Mouse (Mus musculus) liver, embryonic 16.5 days (tissue): Measurements from ENCODE around the gene Hipk2. TPM values are rescaled to one million over a fixed set of nuclear protein-coding genes. Genes with fewer than 3 reads are reported as not detected.
A peak's percentile ranks its signal among the peaks of the same experiment; 100 is the strongest.

Experiments used
- ATAC-seq: fragments of 200-750 bp; cut with Nextera tagmentation; 2 replicates; pipeline ENCODE4 v1.8.0; 2017; ENCODE audit warnings: low read depth, mild to moderate bottlenecking, moderate number of reproducible peaks, moderate library complexity
- H3K27ac ChIP-seq: fragments of 300-500 bp; sonication (generic); 2 replicates; pipeline ENCODE4 v1.5.1; 2014; ENCODE audit warnings: mild to moderate bottlenecking, low read length
- H3K27me3 ChIP-seq: fragments of 300-500 bp; sonication (generic); 2 replicates; pipeline ENCODE4 v1.6.1; 2014; ENCODE audit warnings: low read depth, low read length, mixed read lengths; ENCODE audit not compliant: control insufficient read depth, insufficient read depth
- H3K36me3 ChIP-seq: fragments of 300-500 bp; sonication (generic); 2 replicates; pipeline ENCODE4 v1.6.1; 2014; ENCODE audit warnings: mild to moderate bottlenecking; ENCODE audit not compliant: control insufficient read depth, insufficient read depth
- H3K4me1 ChIP-seq: fragments of 300-500 bp; sonication (generic); 2 replicates; pipeline ENCODE4 v1.6.1; 2014; ENCODE audit warnings: low read depth, low read length, mixed read lengths; ENCODE audit not compliant: control insufficient read depth
- H3K4me2 ChIP-seq: fragments of 300-500 bp; sonication (generic); 2 replicates; pipeline ENCODE4 v1.6.1; 2014; ENCODE audit warnings: low read depth, low read length, mixed read lengths
- H3K4me3 ChIP-seq: fragments of 300-500 bp; sonication (generic); 2 replicates; pipeline ENCODE4 v1.5.1; 2014; ENCODE audit warnings: low read depth, mild to moderate bottlenecking, low read length
- H3K9ac ChIP-seq: fragments of 300-500 bp; sonication (generic); 2 replicates; pipeline ENCODE4 v1.6.1; 2014; ENCODE audit warnings: low read depth, low read length
- H3K9me3 ChIP-seq: fragments of 300-500 bp; sonication (generic); replicated peaks from 2 replicates; pipeline ENCODE4 v1.6.1; 2016; ENCODE audit warnings: low read length; ENCODE audit not compliant: control insufficient read depth
- WGBS: fragments of 180-500 bp; shearing (Covaris S2); extraction: QIAGEN DNeasy Blood & Tissue Kit; methylation state at CpG from one replicate; pipeline ENCODE4 v1.1.7; 2014; ENCODE audit not compliant: insufficient replicate concordance; 5-methylcytosine and 5-hydroxymethylcytosine counted together
- polyA plus RNA-seq: library from polyadenylated mRNA; unstranded; fragments of >200 nt; fragmentation: Nextera tagmentation; extraction: Ambion mirVana; gene quantifications from 2 replicates; pipeline ENCODE4 v1.2.1, GENCODE M21; 2015

Hipk2 gene
- polyA plus RNA-seq, 1 experiment from 2014 or later = 19.8 TPM

DNA sequence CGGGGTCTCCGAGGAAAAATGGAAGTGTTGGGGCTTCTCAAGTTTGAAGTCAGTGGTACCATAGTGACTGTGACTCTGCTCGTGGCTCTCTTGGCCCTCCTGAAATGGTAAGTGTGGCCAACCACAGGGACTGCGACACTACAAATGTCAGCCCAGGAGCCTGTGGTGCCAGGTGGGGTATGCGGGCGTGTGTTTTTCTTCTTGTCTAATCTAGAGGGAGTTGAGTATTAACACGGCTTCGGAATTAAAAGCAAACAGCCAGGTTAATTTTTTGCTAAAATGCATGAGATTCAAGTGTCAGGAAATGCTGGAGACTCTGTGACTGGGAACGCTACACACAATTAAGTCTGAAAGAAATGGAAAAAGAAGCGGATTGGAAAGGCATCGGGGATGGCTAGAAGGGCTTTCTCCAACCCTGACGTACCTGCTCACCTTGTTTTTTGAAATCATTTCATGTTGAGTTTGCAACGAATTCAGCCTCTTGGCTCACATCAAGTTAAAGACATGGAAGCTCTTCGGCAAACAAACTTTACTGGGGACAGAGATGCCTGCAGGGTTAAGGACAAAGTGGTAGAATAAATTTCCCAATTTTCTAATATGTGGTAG is 43.3 kb upstream of the Hipk2 start:
- H3K4me2 ChIP-seq = peak overlapping the region; percentile 17; the same call in 1 of the 2 replicates
- H3K9me3 ChIP-seq = no peaks in the 10 kb centered on the region
- no peaks in the 10 kb centered on the region for H3K36me3 ChIP-seq
- no peak overlapping the region for H3K4me3 ChIP-seq
- peak overlapping the region; percentile 100 for H3K27ac ChIP-seq
- no peaks in the 10 kb centered on the region for H3K27me3 ChIP-seq
- peaks cover 96% of the 10 kb centered on the region for H3K4me1 ChIP-seq
- no peak for ATAC-seq
- WGBS = 62% methylated on average over 14 of the region's 14 CpGs
- H3K9ac ChIP-seq = peak overlapping the region; percentile 26

DNA sequence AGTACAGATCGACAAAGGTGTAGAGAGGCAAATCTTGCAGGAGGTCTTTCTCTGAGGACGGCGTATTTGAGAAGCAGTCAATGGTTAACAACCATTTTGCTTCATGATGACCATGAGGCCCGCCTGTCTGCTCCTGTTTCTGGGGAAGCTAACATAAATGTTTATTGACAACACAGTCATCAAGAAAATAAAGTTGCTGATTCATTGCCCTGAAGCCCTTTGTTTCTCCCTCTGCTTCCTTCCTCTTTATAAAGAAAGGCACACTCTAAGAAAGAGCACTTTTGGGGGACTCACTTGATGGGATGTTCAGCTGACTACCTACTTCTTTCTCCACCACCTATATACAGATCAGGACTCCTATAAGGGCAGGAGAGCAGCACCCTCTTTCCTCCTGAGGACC is 42.8 kb upstream of the Hipk2 start:
- Histone ChIP-seq H3K4me1 (peaks cover 96% of the 10 kb centered on the region), H3K27me3 (no peaks in the 10 kb centered on the region), H3K4me2 (peak overlapping the region; percentile 14), H3K9me3 (no peaks in the 10 kb centered on the region), H3K9ac (peak overlapping the region; percentile 26), H3K4me3 (no peak overlapping the region; the same call in 1 of the 2 replicates), H3K36me3 (no peaks in the 10 kb centered on the region), H3K27ac (peak overlapping the region; percentile 100)
- ATAC-seq = no peak
- 54% methylated on average over 4 of the region's 4 CpGs for WGBS

DNA sequence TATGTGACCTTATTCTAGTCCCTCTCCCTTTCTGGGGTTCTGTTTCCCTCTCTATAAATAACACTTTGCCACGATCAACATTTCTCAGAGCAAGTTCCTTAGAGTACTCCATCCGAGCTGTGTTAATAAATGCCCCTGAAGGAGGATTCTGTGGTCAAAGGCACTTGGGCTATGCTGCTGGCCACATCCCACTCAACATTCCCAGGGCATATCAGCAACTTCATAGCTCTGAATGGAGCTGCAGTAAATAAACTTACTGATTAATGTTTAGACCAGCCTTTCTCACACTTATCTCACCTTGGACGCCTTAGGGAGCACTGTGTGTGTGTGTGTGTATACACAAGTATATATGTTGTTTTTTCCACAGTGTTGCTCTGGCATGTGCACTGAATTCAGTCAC is 41.5 kb upstream of the Hipk2 start:
- no peaks in the 10 kb centered on the region for H3K9me3 ChIP-seq
- no peak overlapping the region for H3K4me3 ChIP-seq
- no peaks in the 10 kb centered on the region for H3K27me3 ChIP-seq
- H3K4me2 ChIP-seq = peak overlapping the region; percentile 60; the same call in 1 of the 2 replicates
- WGBS = 42% methylated on average over 3 of the region's 3 CpGs
- H3K4me1 ChIP-seq = peaks cover 98% of the 10 kb centered on the region
- H3K27ac ChIP-seq = peak overlapping the region; percentile 100
- no peaks in the 10 kb centered on the region for H3K36me3 ChIP-seq
- peak overlapping the region; percentile 56 for H3K9ac ChIP-seq
- ATAC-seq = no peak

DNA sequence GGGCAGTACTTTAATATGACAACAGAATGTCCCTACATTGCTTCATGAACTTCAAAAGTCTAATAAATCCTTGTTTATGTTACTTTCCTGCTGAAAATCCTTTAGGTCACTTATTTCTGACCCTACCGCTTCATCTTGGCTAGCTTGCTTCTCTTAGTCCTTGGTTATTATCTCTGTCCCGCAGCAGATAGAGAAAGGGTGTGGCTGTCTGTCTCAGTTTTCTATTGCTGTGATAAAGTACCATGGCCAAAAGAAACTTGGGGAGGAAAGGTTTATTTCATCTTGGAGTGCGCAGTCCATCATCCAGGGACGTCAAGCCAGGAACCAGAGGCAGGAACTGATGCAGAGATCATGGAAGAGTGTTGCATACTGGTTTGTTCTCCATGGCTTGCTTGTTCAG is 40.6 kb upstream of the Hipk2 start:
- H3K9ac ChIP-seq = peak overlapping the region; percentile 56
- no peaks in the 10 kb centered on the region for H3K27me3 ChIP-seq
- H3K36me3 ChIP-seq = no peaks in the 10 kb centered on the region
- WGBS = 26% methylated on average over 4 of the region's 4 CpGs
- H3K27ac ChIP-seq = peak overlapping the region; percentile 100
- ATAC-seq = peak; percentile 30
- peak overlapping the region; percentile 60 for H3K4me2 ChIP-seq
- H3K9me3 ChIP-seq = no peaks in the 10 kb centered on the region
- H3K4me3 ChIP-seq = peak overlapping the region; percentile 33
- H3K4me1 ChIP-seq = peaks cover 98% of the 10 kb centered on the region

DNA sequence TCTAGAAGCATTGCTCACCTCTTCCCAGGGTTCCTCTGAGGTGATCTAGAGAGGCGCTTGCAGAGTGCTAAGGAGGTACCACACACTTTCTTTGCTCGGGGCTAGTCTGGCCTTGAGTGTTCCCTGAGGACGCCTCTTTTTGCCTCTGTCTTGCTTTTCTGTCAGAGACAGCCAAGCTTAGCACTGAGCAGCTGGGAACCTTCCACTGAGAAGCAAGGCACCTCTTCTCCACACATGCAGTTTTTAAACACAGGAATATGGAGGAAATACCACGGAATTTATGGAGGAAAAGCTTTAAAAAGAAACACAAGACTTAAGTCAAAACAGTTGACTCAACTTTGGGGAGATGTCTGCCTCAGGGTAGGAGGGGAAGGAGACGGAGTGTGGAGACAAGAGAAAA is 39.8 kb upstream of the Hipk2 start:
- H3K27me3 ChIP-seq = no peaks in the 10 kb centered on the region
- no peaks in the 10 kb centered on the region for H3K36me3 ChIP-seq
- peak overlapping the region; percentile 56 for H3K9ac ChIP-seq
- H3K4me3 ChIP-seq = no peak overlapping the region
- peak overlapping the region; percentile 68 for H3K27ac ChIP-seq
- ATAC-seq = no peak
- peaks cover 98% of the 10 kb centered on the region for H3K4me1 ChIP-seq
- H3K4me2 ChIP-seq = no peak overlapping the region
- WGBS = 72% methylated on average over 5 of the region's 5 CpGs
- no peaks in the 10 kb centered on the region for H3K9me3 ChIP-seq

DNA sequence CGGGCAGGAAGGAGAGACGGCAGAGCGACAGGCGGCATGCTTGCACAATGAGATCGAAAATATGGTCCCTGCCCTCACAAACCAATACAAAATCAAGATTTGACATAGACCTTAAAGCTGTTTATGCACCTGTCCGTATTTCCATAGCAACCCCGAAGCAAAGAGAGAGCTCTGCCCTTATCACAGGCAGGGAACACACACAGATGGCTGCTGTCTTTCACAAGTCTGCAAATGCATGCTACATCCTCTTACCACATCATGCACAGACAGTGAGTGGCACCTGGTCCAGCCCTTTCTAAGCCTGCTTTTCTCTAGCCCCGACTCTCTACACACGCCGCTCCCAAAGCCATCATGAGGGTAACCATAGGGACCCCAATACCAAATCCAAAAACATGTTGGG is 38.2 kb upstream of the Hipk2 start:
- no peak overlapping the region for H3K4me2 ChIP-seq
- no peak overlapping the region for H3K4me3 ChIP-seq
- no peaks in the 10 kb centered on the region for H3K27me3 ChIP-seq
- no peaks in the 10 kb centered on the region for H3K9me3 ChIP-seq
- no peak overlapping the region for H3K9ac ChIP-seq
- no peaks in the 10 kb centered on the region for H3K36me3 ChIP-seq
- ATAC-seq = no peak
- WGBS = 73% methylated on average over 10 of the region's 10 CpGs
- H3K27ac ChIP-seq = peak overlapping the region; percentile 68
- H3K4me1 ChIP-seq = peaks cover 98% of the 10 kb centered on the region

DNA sequence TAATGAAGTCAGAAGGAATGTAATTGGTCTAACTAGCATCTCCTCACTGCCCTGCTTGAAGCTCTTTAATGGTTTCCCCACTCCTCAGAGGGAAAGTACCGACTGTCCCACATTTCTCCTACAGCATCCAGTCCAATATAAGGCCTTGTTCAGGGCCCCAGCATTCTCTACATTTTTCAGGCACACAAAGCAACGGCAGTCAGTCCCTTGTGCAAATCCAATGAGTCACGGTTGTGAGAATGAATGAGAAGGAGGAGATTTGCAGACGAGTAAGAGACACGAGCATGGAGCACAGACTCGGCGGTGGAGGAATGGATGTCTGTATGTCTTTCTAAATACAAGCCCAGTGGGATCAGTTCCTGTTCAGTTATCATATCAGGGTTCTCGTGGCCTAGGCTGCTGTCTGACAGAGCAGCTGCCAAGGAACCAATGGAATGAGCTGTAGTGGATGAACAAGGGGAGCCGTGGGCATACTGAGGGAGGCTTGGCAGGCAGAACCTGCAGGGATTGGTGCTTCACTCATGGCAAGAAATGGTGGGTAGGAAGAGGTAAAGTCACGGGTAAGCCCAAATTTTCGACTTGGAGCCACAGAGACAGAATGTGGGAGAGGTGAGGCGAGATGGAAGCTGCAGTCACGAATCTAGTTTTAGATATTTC is 37.5 kb upstream of the Hipk2 start:
- Histone ChIP-seq H3K4me1 (peaks cover 91% of the 10 kb centered on the region), H3K4me3 (no peak overlapping the region), H3K27ac (peak overlapping the region; percentile 88), H3K9ac (peak overlapping the region; percentile 19; the same call in 1 of the 2 replicates), H3K27me3 (no peaks in the 10 kb centered on the region), H3K9me3 (no peaks in the 10 kb centered on the region), H3K36me3 (no peaks in the 10 kb centered on the region), H3K4me2 (no peak overlapping the region)
- 73% methylated on average over 13 of the region's 13 CpGs for WGBS
- no peak for ATAC-seq

DNA sequence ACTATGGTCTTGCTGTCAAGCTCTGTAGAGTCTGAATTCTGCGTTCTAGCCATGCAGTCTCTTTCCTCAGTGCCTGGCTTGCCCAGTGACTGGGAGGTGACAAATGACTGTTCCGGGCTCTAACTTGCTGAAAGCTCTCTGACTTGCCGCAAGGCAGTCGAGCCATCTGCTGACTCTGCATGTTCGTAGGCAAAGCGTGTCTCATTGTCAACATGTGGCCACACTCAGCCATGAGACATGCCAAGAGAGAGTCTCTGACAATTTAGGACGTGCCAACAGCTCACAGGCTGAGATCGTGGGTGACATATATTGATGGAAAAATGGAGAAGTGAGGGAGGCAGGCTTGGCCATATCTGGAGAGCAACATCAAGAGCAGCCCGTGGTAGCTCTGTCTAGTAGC is 36.9 kb upstream of the Hipk2 start:
- Histone ChIP-seq H3K9me3 (no peaks in the 10 kb centered on the region), H3K4me3 (no peak overlapping the region), H3K27me3 (no peaks in the 10 kb centered on the region), H3K27ac (peak overlapping the region; percentile 88), H3K4me2 (no peak overlapping the region), H3K4me1 (peaks cover 89% of the 10 kb centered on the region), H3K36me3 (no peaks in the 10 kb centered on the region), H3K9ac (peak overlapping the region; percentile 68)
- no peak for ATAC-seq
- WGBS = 75% methylated on average over 9 of the region's 9 CpGs

DNA sequence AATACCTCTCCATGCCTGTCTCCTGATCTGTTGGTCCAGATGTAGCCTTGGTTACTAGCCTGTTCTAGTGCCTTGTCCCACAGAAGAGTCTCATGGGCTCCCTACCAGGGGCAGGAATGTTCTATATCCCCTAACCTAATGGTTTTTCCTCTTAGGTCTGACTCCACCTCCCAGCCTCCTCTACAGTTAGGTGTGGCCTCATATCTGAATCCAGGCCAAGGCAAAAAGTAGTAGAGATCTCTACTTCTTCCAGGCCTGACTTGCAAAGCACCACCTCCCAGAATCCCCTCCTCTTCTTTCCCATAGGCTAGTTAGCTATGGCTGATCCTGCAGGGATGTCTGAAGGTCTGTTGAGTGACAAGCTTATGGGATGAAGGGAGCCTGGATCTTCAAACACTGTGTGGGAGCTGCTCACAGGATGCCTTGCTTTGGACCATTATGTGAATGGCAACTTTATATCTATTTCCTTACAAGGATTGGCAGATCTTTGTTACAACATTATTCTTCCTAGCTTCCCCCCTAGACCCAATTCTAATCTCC is 36.2 kb upstream of the Hipk2 start:
- H3K9ac ChIP-seq = peak overlapping the region; percentile 68
- H3K4me2 ChIP-seq = peak overlapping the region; percentile 51
- ATAC-seq = peak; percentile 41
- no peaks in the 10 kb centered on the region for H3K27me3 ChIP-seq
- H3K4me3 ChIP-seq = 0 out of 2 replicates have a peak overlapping the region, but pooled peaks have one; percentile 7
- H3K9me3 ChIP-seq = no peaks in the 10 kb centered on the region
- peak overlapping the region; percentile 88 for H3K27ac ChIP-seq
- no peaks in the 10 kb centered on the region for H3K36me3 ChIP-seq
- H3K4me1 ChIP-seq = peaks cover 88% of the 10 kb centered on the region
